Mouse (Mus musculus) activated CD4-positive, CD25-positive, alpha-beta regulatory T cell (primary cell): ENCODE measurements around the gene Gm7954. TPM values are rescaled to one million over a fixed set of nuclear protein-coding genes. Genes with fewer than 3 reads are reported as not detected.

Source experiments
- polyA plus RNA-seq, 2 experiments: library from polyadenylated mRNA; unstranded; fragments of 100-300 nt; shearing (Covaris generic); gene quantifications; one replicate each; pipeline ENCODE4 v1.2.1; 2017

The Gm7954 gene
- not detected for polyA plus RNA-seq

DNA sequence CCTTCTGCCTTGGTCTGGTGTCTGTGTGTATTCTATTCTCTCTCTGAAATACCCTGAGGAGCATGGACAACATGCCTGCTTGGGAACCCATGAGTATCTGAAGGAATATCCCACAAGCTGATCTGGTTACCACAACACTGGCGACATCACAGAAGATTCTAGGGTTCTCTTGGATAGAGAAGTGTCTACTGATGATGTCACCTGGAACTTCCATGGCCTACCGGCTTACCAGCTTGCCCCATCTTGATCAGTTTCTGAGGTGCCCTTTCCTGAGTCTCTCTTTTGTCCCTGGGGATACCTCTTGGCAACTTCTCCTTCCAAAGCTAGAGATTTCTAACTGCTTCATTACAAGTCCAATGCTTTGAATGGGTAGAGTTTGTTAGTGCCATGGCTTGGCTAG is at the start of gene Gm7954:
Gene Gm7954 (minus strand): TSS at position 101 of the 400 bp plus-strand sequence.

DNA sequence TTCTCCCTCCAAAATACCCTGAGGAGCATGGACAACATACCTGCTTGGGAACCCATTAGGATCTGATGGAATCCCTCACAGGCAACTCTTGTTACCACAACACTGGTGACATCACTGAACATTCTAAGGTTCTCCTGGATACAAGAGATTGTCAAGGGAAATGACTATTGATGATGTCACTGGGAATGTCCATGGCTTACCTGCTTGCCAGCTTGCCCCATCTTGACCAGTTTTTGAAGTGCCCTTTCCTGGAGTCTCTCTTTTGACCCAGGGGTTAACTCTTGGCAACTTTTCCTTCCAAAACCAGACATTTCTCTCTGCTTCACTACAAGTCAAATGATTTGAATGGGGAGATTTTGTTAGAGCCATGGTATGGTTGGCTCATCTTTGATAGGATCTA is 36.1 kb upstream of the Gm7954 start, which contains the start of gene Gm3486:
Gene Gm3486 (minus strand): TSS at position 101 of the 400 bp plus-strand sequence.

DNA sequence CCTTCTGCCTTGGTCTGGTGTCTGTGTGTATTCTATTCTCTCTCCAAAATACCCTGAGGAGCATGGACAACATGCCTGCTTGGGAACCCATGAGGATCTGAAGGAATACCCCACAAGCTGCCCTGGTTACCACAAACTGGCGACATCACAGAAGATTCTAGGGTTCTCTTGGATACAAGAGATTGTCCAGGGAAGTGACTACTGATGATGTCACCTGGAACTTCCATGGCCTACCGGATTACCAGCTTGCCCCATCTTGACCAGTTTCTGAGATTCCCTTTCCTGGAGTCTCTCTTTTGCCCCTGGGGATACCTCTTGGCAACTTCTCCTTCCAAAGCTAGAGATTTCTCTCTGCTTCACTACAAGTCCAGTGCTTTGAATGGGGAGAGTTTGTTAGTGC is 45.1 kb downstream of the Gm7954 start, which contains the start of gene Gm6482:
Gene Gm6482 (minus strand): TSS at position 101 of the 400 bp plus-strand sequence.

Other genes with a start within 250 kb of the Gm7954 start
- not detected for gene Gm2832, start 174.7 kb downstream of the Gm7954 start, polyA plus RNA-seq
- gene Gm5798, start 104.9 kb downstream of the Gm7954 start, polyA plus RNA-seq, result under 1 TPM in 1 of 2 experiments, not detected in 1; 0.88 TPM
- gene Gm7945, start 67.1 kb downstream of the Gm7954 start, polyA plus RNA-seq, result not detected
- not detected for gene Gm6482, start 45.2 kb downstream of the Gm7954 start, polyA plus RNA-seq
- gene Gm3486, start 36.0 kb upstream of the Gm7954 start, polyA plus RNA-seq, result not detected
- gene Gm7970, start 102.1 kb upstream of the Gm7954 start, polyA plus RNA-seq, result not detected
- under 1 TPM; 0.29 to 0.44 TPM for gene 1700049E17Rik2, start 119.7 kb upstream of the Gm7954 start, polyA plus RNA-seq
- gene Gm3072, start 171.1 kb upstream of the Gm7954 start, polyA plus RNA-seq, result under 1 TPM in 1 of 2 experiments, not detected in 1; 0.43 TPM
- gene Gm3676, start 193.0 kb upstream of the Gm7954 start, polyA plus RNA-seq, result not detected
- under 1 TPM in 1 of 2 experiments, not detected in 1; 0.29 TPM for gene Gm8068, start 248.4 kb upstream of the Gm7954 start, polyA plus RNA-seq